Mouse (Mus musculus) cerebellum, adult 2 months (tissue): ENCODE data around the gene Rrp15.

Source experiments
- CTCF ChIP-seq: fragments of 200-500 bp; IDR thresholded peaks from 2 replicates; pipeline ENCODE4 v1.5.1; 2011; ENCODE audit warnings: low read depth, mild to moderate bottlenecking, control low read depth, low read length, moderate library complexity, borderline replicate concordance; ENCODE audit not compliant: insufficient read depth
- POLR2A ChIP-seq: fragments of 200-500 bp; IDR thresholded peaks from 2 replicates; pipeline ENCODE4 v1.6.1; 2011; ENCODE audit warnings: low read length, control low read depth, borderline replicate concordance; ENCODE audit not compliant: insufficient read depth

DNA sequence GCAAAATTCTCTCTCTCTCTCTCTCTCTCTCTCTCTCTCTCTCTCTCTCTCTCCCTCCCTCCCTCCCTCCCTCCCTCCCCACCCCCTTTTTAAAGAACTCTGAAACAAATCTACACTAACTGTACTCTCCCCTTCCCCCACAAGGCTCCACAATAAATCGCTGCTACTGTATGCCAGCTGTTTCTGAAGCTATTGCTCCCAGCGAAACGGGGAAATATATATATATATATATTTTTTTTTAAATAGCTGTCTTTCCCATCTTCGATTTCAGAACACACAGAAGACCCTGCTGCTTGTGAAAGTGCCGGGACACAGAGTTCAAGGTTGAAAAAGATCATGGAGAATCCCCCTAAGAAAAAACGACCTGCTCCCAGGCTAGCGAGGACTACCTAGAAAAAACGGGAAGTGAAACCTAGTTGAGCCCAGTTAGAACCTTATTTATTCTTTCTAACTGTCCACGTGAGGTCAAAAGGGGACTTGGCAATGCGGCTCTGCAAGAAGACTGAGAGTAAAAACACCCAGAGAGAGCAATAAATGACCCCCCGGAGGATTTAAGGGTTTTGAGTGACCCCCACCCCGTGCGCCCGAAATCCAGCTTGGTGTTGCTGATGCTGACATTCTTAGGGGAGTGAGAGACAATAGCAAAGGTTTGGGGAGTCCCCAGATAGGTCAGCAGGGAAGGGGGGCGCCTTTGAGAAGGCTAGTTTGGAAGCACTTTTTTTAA, 45.7 kb downstream of the Rrp15 start:
- TF ChIP-seq POLR2A (no peak), CTCF (no peak)
